Mouse (Mus musculus) embryo, embryonic 11.5 days (tissue): ENCODE results near the gene Gm17720.
"Not testable (repeated sequence)": the region's sequence is repeated elsewhere in the genome, so short reads cannot be mapped to it uniquely, and the experiment has no call there.

Source experiments
- DNase-seq: peaks from one replicate; pipeline ENCODE4 v3.0.0-alpha.2; 2012; ENCODE audit warnings: low read depth, low spot score

The Gm17720 gene

DNA sequence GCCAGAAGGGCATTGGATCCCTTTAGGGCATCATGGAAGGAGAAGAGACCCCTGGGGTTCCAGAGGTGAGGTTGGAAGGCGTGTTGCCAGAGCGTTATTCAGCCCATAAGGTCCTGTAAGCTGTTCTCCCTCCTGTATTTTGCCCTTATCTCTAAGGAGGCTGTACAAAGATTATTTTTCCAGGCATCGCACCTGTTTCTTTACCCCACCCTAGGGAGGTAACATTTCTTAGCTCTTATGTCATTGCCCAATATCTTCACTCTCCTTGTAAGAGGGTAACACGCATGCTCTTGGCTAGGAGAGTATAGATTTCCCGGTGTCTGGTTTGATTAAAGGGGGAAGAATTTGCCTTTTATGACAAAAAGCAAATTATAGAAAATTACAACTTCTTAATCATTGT is 62.9 kb downstream of the Gm17720 start, which contains the start of gene Chst4:
Chst4 (minus strand) TSS at position 82 of the 400 bp plus-strand sequence.
- DNase-seq: no peak

DNA sequence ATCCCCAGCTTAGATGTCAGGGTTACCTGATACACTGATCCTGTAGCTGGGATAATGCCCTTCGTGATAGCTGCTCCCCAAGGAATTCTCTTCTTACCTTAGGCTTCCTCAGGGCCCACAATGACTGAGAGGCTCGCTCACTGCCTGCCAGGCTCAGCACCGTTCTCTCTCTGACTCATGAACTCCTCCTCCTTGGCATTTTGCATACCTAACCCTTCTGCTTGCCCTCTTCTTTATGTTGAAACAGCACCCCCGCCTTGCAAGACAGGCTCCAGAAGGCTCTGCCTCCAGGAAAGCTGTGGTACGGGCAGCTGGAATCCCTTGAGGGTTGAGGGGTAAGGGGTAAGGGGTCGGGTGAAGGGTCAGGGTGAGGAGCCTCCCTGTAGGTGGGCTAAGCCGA is 63.3 kb downstream of the Gm17720 start:
- no peak for DNase-seq

DNA sequence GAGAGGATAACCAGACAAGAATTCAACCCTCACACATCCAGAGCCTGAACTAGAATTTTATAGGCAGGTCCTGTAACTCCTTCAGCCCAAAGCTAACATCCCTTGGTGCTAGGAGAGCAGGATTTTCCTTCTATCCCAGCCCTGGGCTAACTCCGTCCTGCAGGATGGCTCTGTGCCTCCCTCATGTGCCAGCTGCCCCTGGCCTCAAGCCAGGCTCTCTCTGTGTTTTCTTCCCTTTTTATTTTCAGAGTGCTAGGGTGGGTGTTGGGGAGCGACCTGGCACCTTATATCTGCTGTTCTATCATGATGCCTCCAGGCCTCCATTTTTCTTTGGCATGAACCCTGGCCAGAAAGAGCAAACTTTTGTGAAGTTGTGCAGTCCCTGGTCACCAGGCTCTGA is 66.4 kb downstream of the Gm17720 start:
- no peak for DNase-seq

DNA sequence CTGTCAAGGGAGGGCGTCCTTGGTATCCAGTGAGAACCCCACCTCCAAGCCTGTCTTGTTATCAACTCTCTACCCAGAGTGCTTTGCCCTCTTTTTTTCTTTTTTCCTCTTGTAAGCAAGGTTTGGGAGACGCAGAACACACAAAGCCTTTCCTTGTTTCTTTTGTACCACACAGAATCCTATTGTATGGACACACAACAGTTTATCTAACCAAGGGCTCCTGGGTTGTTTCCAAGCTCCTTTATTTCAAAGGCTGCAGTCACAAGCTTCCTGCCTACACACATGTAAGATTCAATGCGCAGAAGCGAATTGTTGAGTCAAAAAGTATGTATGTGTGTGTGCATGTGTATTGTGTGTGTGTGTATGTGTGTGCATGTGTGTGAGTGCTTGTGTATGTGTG is 68.2 kb downstream of the Gm17720 start:
- DNase-seq: no peak

DNA sequence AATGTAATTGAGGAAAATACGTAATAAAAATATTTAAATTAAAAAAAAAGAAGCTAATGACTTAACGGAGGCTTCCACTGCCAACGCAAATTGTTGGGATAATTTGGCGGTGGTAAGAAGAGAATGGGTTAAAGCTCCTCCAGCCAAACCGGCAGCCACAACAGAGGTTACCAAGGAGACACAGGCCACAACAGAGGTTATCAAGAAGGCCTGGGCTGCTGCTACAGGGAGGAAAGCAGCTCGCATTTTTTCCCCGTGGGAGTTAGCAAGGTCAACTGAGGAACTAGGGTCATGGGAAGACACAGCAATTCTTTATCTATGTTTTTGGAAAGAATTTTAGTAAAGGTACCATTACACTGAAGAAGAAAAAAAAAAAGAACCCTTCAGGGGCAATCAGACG is 68.8 kb downstream of the Gm17720 start:
- DNase-seq: not testable (repeated sequence)
